Comparison of ENCODE assay signal across 30 mouse cellular contexts in genomic region chr7:81881600-81881999, GRCm38 (mm10). TPM values are rescaled to one million over a fixed set of nuclear protein-coding genes. Genes with fewer than 3 reads are reported as not detected.
DNase-seq lines count a peak whose midpoint lies in the region; ATAC-seq and TF ChIP-seq lines count a peak whose summit lies in the region.
"Had no signal": no experiment of that assay in that cellular context is flagged by ENCODE, and none has a peak within 500 bp of the region (broad histone marks: within the 10 kb centered on the region; RNA-seq: fewer than 3 reads in every experiment).

No protein-coding gene starts in this region.

- no peak for ATAC-seq in heart, embryonic 12.5 days (ENCODE audit: insufficient number of reproducible peaks, low FRiP score)
- ATAC-seq in kidney, embryonic 15.5 days (replicated peaks; ENCODE audit: low FRiP score) = no peak
- ATAC-seq: forebrain, embryonic 14.5 days; intestine, embryonic 15.5 days had no signal

- no peak for TF ChIP-seq CTCF in spleen, adult 2 months (IDR thresholded peaks at IDR 0.05; ENCODE audit: extremely low read depth, insufficient read depth, insufficient read length, insufficient replicate concordance)

- no peaks in the 10 kb centered on the region for H3K4me1 ChIP-seq in heart, embryonic 12.5 days (replicated peaks)
- H3K4me1 ChIP-seq in spleen, adult 2 months (ENCODE audit: control insufficient read depth, insufficient read depth, insufficient read length) = peaks cover 3% of the 10 kb centered on the region; the same call in 1 of the 2 replicates
- no peaks in the 10 kb centered on the region for H3K4me1 ChIP-seq in kidney, embryonic 15.5 days
- H3K4me1 ChIP-seq: embryonic facial prominence, embryonic 12.5 days; intestine, embryonic 15.5 days; limb, embryonic 13.5 days; midbrain, embryonic 10.5 days; neural tube, embryonic 13.5 days had no signal

- DNase-seq in heart, postnatal 10 days = no peak
- DNase-seq in spleen, adult 2 months (ENCODE audit: low read depth in 1 of 2, low spot score in 2 of 2) = no peak
- DNase-seq in spleen, postnatal 4 days (ENCODE audit: low spot score in 2 of 2) = no peak
- DNase-seq in adrenal gland, postnatal 10 days = peak; percentile 83
- DNase-seq in testis, postnatal 10 days (ENCODE audit: low spot score) = peak; percentile 77
- no peak for DNase-seq in urinary bladder, postnatal 4 days (ENCODE audit: low spot score in 2 of 2)
- DNase-seq: gastrocnemius, postnatal 14 days had no signal

- 65% methylated on average over 3 of the region's 3 CpGs for WGBS in heart, embryonic 12.5 days
- 75% methylated on average over 3 of the region's 3 CpGs for WGBS in spleen, adult 2 months
- WGBS in kidney, embryonic 15.5 days = 82% methylated on average over 3 of the region's 3 CpGs

- H3K27ac ChIP-seq in heart, embryonic 12.5 days (ENCODE audit: poor library complexity, severe bottlenecking) = no peak overlapping the region
- H3K27ac ChIP-seq in spleen, adult 2 months (ENCODE audit: insufficient read depth, low read length) = peak overlapping the region; percentile 23; the same call in 1 of the 2 replicates
- no peak overlapping the region for H3K27ac ChIP-seq in kidney, embryonic 15.5 days
- H3K27ac ChIP-seq: embryonic facial prominence, embryonic 12.5 days; heart, embryonic 10.5 days; hindbrain, embryonic 14.5 days; intestine, embryonic 15.5 days; kidney, postnatal 0 days; limb, embryonic 13.5 days; liver, embryonic 14.5 days; lung, embryonic 15.5 days; macrophage; midbrain, embryonic 10.5 days; neural tube, embryonic 13.5 days had no signal

- H3K27me3 ChIP-seq in heart, embryonic 12.5 days (replicated peaks) = no peaks in the 10 kb centered on the region
- H3K27me3 ChIP-seq in spleen, adult 2 months (ENCODE audit: control insufficient read depth, insufficient read depth, low read length) = no peaks in the 10 kb centered on the region
- no peaks in the 10 kb centered on the region for H3K27me3 ChIP-seq in kidney, embryonic 15.5 days
- H3K27me3 ChIP-seq: CH12.LX; embryonic facial prominence, embryonic 12.5 days; intestine, embryonic 15.5 days; limb, embryonic 13.5 days; lung, embryonic 15.5 days; neural tube, embryonic 13.5 days had no signal

- H3K9ac ChIP-seq in heart, embryonic 12.5 days = peak overlapping the region; percentile 56; the same call in 1 of the 2 replicates
- H3K9ac ChIP-seq in kidney, embryonic 15.5 days = no peak overlapping the region
- H3K9ac ChIP-seq: embryonic facial prominence, embryonic 12.5 days; hindbrain, embryonic 14.5 days; intestine, embryonic 15.5 days; limb, embryonic 13.5 days; liver, embryonic 14.5 days; lung, embryonic 15.5 days; neural tube, embryonic 13.5 days had no signal

- intact Hi-C loops in heart, postnatal 10 days (cut with DNase I) = no loop called here

- H3K4me3 ChIP-seq in heart, embryonic 12.5 days = no peak overlapping the region
- H3K4me3 ChIP-seq in spleen, adult 2 months (ENCODE audit: extremely low read depth, insufficient read depth, insufficient read length) = no peak overlapping the region
- H3K4me3 ChIP-seq in kidney, embryonic 15.5 days (replicated peaks) = no peak overlapping the region
- H3K4me3 ChIP-seq: embryonic facial prominence, embryonic 12.5 days; erythroblast, embryonic 14.5 days; heart, embryonic 10.5 days; intestine, embryonic 15.5 days; limb, embryonic 13.5 days; lung, embryonic 15.5 days; midbrain, embryonic 10.5 days; neural tube, embryonic 13.5 days had no signal

- no peak overlapping the region for H3K4me2 ChIP-seq in heart, embryonic 12.5 days
- no peak overlapping the region for H3K4me2 ChIP-seq in kidney, embryonic 15.5 days
- H3K4me2 ChIP-seq: embryonic facial prominence, embryonic 12.5 days; hindbrain, embryonic 14.5 days; intestine, embryonic 15.5 days; limb, embryonic 13.5 days; lung, embryonic 15.5 days; neural tube, embryonic 13.5 days had no signal

- H3K9me3 ChIP-seq in heart, embryonic 12.5 days (replicated peaks) = no peaks in the 10 kb centered on the region
- no peaks in the 10 kb centered on the region for H3K9me3 ChIP-seq in kidney, embryonic 15.5 days (replicated peaks)
- H3K9me3 ChIP-seq: embryonic facial prominence, embryonic 12.5 days; heart, embryonic 10.5 days; intestine, embryonic 15.5 days; limb, embryonic 13.5 days; lung, embryonic 15.5 days; midbrain, embryonic 10.5 days; neural tube, embryonic 13.5 days had no signal

- peaks cover 14% of the 10 kb centered on the region; the same call in 1 of the 2 replicates for H3K36me3 ChIP-seq in heart, embryonic 12.5 days
- H3K36me3 ChIP-seq in spleen, adult 2 months (ENCODE audit: control insufficient read depth, insufficient read depth, low read length) = peaks cover 9% of the 10 kb centered on the region
- peaks cover 17% of the 10 kb centered on the region for H3K36me3 ChIP-seq in kidney, embryonic 15.5 days
- H3K36me3 ChIP-seq: intestine, embryonic 15.5 days; lung, embryonic 15.5 days had no signal

- TF ChIP-seq POLR2A in spleen, adult 2 months (IDR thresholded peaks at IDR 0.05; ENCODE audit: low read depth, low read length) = no peak

RNA-seq across cellular contexts. Expression of gene Tm6sf1, which starts 22.8 kb away (rescaled TPM):
- 25.0 and 26.8 TPM in 2 replicates for polyA plus RNA-seq in heart, embryonic 12.5 days (2016; fragmentation: Nextera tagmentation; extraction: Ambion mirVana)
- 10 to 100 TPM; 13.7 to 17.1 TPM for total RNA-seq in heart, postnatal 10 days (2021)
- 115 and 141 TPM in 2 replicates for polyA plus RNA-seq in spleen, adult 2 months (2012; rRNA removed)
- total RNA-seq in adrenal gland, postnatal 10 days (2021) = 10 to 100 TPM; 15.8 to 21.2 TPM
- polyA plus RNA-seq in kidney, embryonic 15.5 days (2015; fragmentation: Nextera tagmentation; extraction: Ambion mirVana) = 13.5 and 14.5 TPM in 2 replicates

RNA-seq across cellular contexts. Expression of gene Gm10160, which starts 26.0 kb away (rescaled TPM):
- not detected in 2 replicates for polyA plus RNA-seq in heart, embryonic 12.5 days (2016; fragmentation: Nextera tagmentation; extraction: Ambion mirVana)
- not detected for total RNA-seq in heart, postnatal 10 days (2021)
- polyA plus RNA-seq in spleen, adult 2 months (2012; rRNA removed) = not detected in 2 replicates
- not detected for total RNA-seq in adrenal gland, postnatal 10 days (2021)
- not detected in 2 replicates for polyA plus RNA-seq in kidney, embryonic 15.5 days (2015; fragmentation: Nextera tagmentation; extraction: Ambion mirVana)
- total RNA-seq: adrenal gland, adult 18-20 months; CH12.LX; gastrocnemius, postnatal 14 days; heart, postnatal 25 days; layer of hippocampus, postnatal 14 days; MEL had no signal
- polyA plus RNA-seq: cerebellum, adult 2 months; cortical plate, adult 2 months; embryonic facial prominence, embryonic 12.5 days; erythroblast, embryonic 14.5 days; forebrain, embryonic 14.5 days; heart, embryonic 10.5 days; hindbrain, embryonic 14.5 days; intestine, embryonic 15.5 days; kidney, postnatal 0 days; limb, embryonic 13.5 days; liver, embryonic 14.5 days; lung, embryonic 15.5 days; macrophage; midbrain, embryonic 10.5 days; neural tube, embryonic 13.5 days; testis, adult 2 months had no signal

RNA-seq across cellular contexts. Expression of gene Btbd1, which starts 52.4 kb away (rescaled TPM):
- 111 and 114 TPM in 2 replicates for polyA plus RNA-seq in heart, embryonic 12.5 days (2016; fragmentation: Nextera tagmentation; extraction: Ambion mirVana)
- 100 to 1,000 TPM; 131 to 138 TPM for total RNA-seq in heart, postnatal 10 days (2021)
- 12.4 and 18.7 TPM in 2 replicates for polyA plus RNA-seq in spleen, adult 2 months (2012; rRNA removed)
- 100 to 1,000 TPM; 116 to 135 TPM for total RNA-seq in adrenal gland, postnatal 10 days (2021)
- 62.3 and 67.3 TPM in 2 replicates for polyA plus RNA-seq in kidney, embryonic 15.5 days (2015; fragmentation: Nextera tagmentation; extraction: Ambion mirVana)

RNA-seq across cellular contexts. Expression of gene Hdgfl3, which starts 52.7 kb away (rescaled TPM):
- 15.1 and 15.2 TPM in 2 replicates for polyA plus RNA-seq in heart, embryonic 12.5 days (2016; fragmentation: Nextera tagmentation; extraction: Ambion mirVana)
- total RNA-seq in heart, postnatal 10 days (2021) = 10 to 100 TPM; 12.3 to 14.3 TPM
- 1.2 and 1.7 TPM in 2 replicates for polyA plus RNA-seq in spleen, adult 2 months (2012; rRNA removed)
- 10 to 100 TPM; 12.2 to 15.8 TPM for total RNA-seq in adrenal gland, postnatal 10 days (2021)
- 14.0 and 14.4 TPM in 2 replicates for polyA plus RNA-seq in kidney, embryonic 15.5 days (2015; fragmentation: Nextera tagmentation; extraction: Ambion mirVana)
- total RNA-seq: MEL had no signal
- polyA plus RNA-seq: erythroblast, embryonic 14.5 days had no signal

Comparison
In these comparisons a context has a peak if more than half of its experiments do, and no peak if none do; other contexts are left out.
1. DNase-seq: peak in adrenal gland, postnatal 10 days (single experiment) and testis, postnatal 10 days (single experiment); none in heart, postnatal 10 days (0 of 2), spleen, adult 2 months (0 of 2), spleen, postnatal 4 days (0 of 2) and urinary bladder, postnatal 4 days (0 of 2).